ENCODE assay signal across 7 mouse cellular contexts in the genomic region with DNA sequence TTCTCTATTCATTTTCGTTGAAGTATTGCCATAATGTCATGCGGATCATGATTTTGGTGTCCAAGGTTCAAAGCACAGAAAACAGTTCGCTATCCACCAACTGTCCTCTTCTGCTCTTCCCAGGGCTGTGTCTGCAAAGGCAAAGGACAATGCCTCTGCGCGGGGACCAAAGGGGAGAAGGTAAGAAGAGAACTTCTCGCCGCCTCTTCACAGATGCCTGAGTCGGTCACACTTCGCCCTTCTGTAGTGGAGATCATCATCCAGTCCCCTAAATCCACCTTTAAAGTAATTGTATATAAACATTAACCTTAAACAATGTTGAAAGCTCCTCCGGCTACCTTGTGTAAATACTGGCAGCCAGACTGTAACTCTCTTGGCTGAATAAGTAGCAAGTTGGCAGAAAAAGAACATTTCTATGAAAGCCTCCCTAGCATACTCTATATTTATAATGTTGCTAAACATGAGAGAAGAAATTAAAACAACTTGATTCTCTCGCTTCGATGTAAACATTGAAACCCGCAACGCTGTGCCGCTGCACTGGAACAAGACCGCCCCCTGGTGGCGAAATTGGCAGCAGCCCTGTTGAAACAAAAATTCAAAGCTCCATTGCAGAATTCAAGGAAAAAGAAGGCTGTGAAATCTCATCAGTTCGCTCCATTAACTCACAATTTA. TPM values are rescaled to one million over a fixed set of nuclear protein-coding genes. Genes with fewer than 3 reads are reported as not detected.
DNase-seq lines count a peak whose midpoint lies in the region; ATAC-seq lines count a peak whose summit lies in the region.

No protein-coding gene starts in this region.

- no peaks in the 10 kb centered on the region for H3K27me3 ChIP-seq in intestine, embryonic 15.5 days (replicated peaks)
- no peaks in the 10 kb centered on the region for H3K27me3 ChIP-seq in midbrain, embryonic 12.5 days

- H3K9me3 ChIP-seq in intestine, embryonic 15.5 days, result no peaks in the 10 kb centered on the region
- H3K9me3 ChIP-seq in midbrain, embryonic 12.5 days, result no peaks in the 10 kb centered on the region

- intact Hi-C loops in left cerebral cortex, postnatal 36 days (cut with DNase I), result loop anchor here (5.0 to 10.0 kb wide), 3 partner anchors 69 to 1327 kb away; no protein-coding TSS in a partner anchor

- peak overlapping the region; percentile 56 for H3K4me2 ChIP-seq in intestine, embryonic 15.5 days (replicated peaks)
- peak overlapping the region; percentile 49 for H3K4me2 ChIP-seq in midbrain, embryonic 12.5 days (replicated peaks)

- H3K9ac ChIP-seq in intestine, embryonic 15.5 days, result no peak overlapping the region
- H3K9ac ChIP-seq in midbrain, embryonic 12.5 days (replicated peaks), result no peak overlapping the region

- no peaks in the 10 kb centered on the region for H3K36me3 ChIP-seq in intestine, embryonic 15.5 days
- no peaks in the 10 kb centered on the region for H3K36me3 ChIP-seq in midbrain, embryonic 12.5 days

- H3K27ac ChIP-seq in intestine, embryonic 15.5 days, result no peak overlapping the region
- no peak overlapping the region for H3K27ac ChIP-seq in midbrain, embryonic 12.5 days (replicated peaks)

- DNase-seq in adrenal gland, adult 2 months, result peak; percentile 62
- DNase-seq in cerebellum, postnatal 4 days (ENCODE audit: low spot score in 2 of 2), result peak; percentile 75 to 86
- DNase-seq in gastrocnemius, adult 8-10 months (ENCODE audit: low spot score in 2 of 2), result peak; percentile 28 to 40
- DNase-seq in left cerebral cortex, postnatal 36 days (ENCODE audit: low spot score in 2 of 2), result peak; percentile 64 to 66
- peak; percentile 17 for DNase-seq in spleen, adult 12 weeks (ENCODE audit: low spot score)

- peak overlapping the region; percentile 25 for H3K4me3 ChIP-seq in intestine, embryonic 15.5 days (replicated peaks)
- H3K4me3 ChIP-seq in midbrain, embryonic 12.5 days, result peak overlapping the region; percentile 24

- 0 out of 2 replicates have a peak, but pooled peaks have one; percentile 31 for ATAC-seq in intestine, embryonic 15.5 days
- ATAC-seq in midbrain, embryonic 12.5 days (ENCODE audit: low FRiP score, low read depth), result no peak

- WGBS in intestine, embryonic 15.5 days, result 25% methylated on average over 18 of the region's 18 CpGs
- 40% methylated on average over 18 of the region's 18 CpGs for WGBS in midbrain, embryonic 12.5 days

- no peaks in the 10 kb centered on the region for H3K4me1 ChIP-seq in intestine, embryonic 15.5 days (replicated peaks)
- no peaks in the 10 kb centered on the region for H3K4me1 ChIP-seq in midbrain, embryonic 12.5 days

RNA-seq across cellular contexts. Expression of a gene that starts 54.7 kb away (rescaled TPM):
- total RNA-seq in adrenal gland, adult 2 months (2021), result 1 to 10 TPM; 1.8 to 3.5 TPM
- 0.74 and 0.84 TPM in 2 replicates for polyA plus RNA-seq in adrenal gland, adult 2 months (2012; rRNA removed)
- 1 to 10 TPM in 1 of 4 experiments, under 1 TPM in 3; 0.44 to 1.3 (median 0.66) TPM for total RNA-seq in gastrocnemius, adult 8-10 months (2022)
- polyA plus RNA-seq in intestine, embryonic 15.5 days (2015; fragmentation: Nextera tagmentation; extraction: Ambion mirVana), result 0.13 and 0.25 TPM in 2 replicates
- 1 to 10 TPM in 1 of 2 experiments, under 1 TPM in 1; 0.69 to 1.1 TPM for total RNA-seq in left cerebral cortex, postnatal 36 days (2021)
- 0.09 and 0.10 TPM in 2 replicates for polyA plus RNA-seq in midbrain, embryonic 12.5 days (2016; fragmentation: Nextera tagmentation; extraction: Ambion mirVana)

RNA-seq across cellular contexts. Expression of a gene that starts 54.8 kb away (rescaled TPM):
- total RNA-seq in adrenal gland, adult 2 months (2021), result 1 to 10 TPM; 3.9 to 5.6 TPM
- 1.7 TPM in 2 replicates for polyA plus RNA-seq in adrenal gland, adult 2 months (2012; rRNA removed)
- total RNA-seq in gastrocnemius, adult 8-10 months (2022), result under 1 TPM; 0.39 to 0.97 (median 0.74) TPM
- 0.10 TPM in 2 replicates for polyA plus RNA-seq in intestine, embryonic 15.5 days (2015; fragmentation: Nextera tagmentation; extraction: Ambion mirVana)
- total RNA-seq in left cerebral cortex, postnatal 36 days (2021), result 1 to 10 TPM; 1.2 to 2.4 TPM
- 0.07 and 0.13 TPM in 2 replicates for polyA plus RNA-seq in midbrain, embryonic 12.5 days (2016; fragmentation: Nextera tagmentation; extraction: Ambion mirVana)

Comparison
In these comparisons a context has a peak if more than half of its experiments do, and no peak if none do; other contexts are left out.
1. DNase-seq: peak in every context shown above with its lines; median percentile 80 in cerebellum, postnatal 4 days; 65 in left cerebral cortex, postnatal 36 days; 62 in adrenal gland, adult 2 months; 34 in gastrocnemius, adult 8-10 months; 17 in spleen, adult 12 weeks.